Mouse (Mus musculus) neural tube, embryonic 13.5 days (tissue): Measurements from ENCODE around the gene Ccdc136. TPM values are rescaled to one million over a fixed set of nuclear protein-coding genes. Genes with fewer than 3 reads are reported as not detected.
"Not testable (repeated sequence)": the region's sequence is repeated elsewhere in the genome, so short reads cannot be mapped to it uniquely, and the experiment has no call there.

Source experiments
- ATAC-seq: fragments of 200-750 bp; cut with Nextera tagmentation; 2 replicates; pipeline ENCODE4 v1.8.0; 2017; ENCODE audit warnings: low read depth, mild to moderate bottlenecking, moderate TSS enrichment, moderate library complexity
- H3K27ac ChIP-seq: fragments of 300-500 bp; sonication (generic); replicated peaks from 2 replicates; pipeline ENCODE4 v1.5.1; 2015; ENCODE audit warnings: moderate library complexity, mild to moderate bottlenecking, inconsistent platforms
- H3K27me3 ChIP-seq: fragments of 300-500 bp; sonication (generic); 2 replicates; pipeline ENCODE4 v1.6.1; 2015; ENCODE audit warnings: mild to moderate bottlenecking, inconsistent platforms
- H3K36me3 ChIP-seq: fragments of 300-500 bp; sonication (generic); 2 replicates; pipeline ENCODE4 v1.6.1; 2015; ENCODE audit warnings: mild to moderate bottlenecking, inconsistent platforms
- H3K4me1 ChIP-seq: fragments of 300-500 bp; sonication (generic); replicated peaks from 2 replicates; pipeline ENCODE4 v1.6.1; 2015; ENCODE audit warnings: inconsistent platforms
- H3K4me2 ChIP-seq: fragments of 300-500 bp; sonication (generic); 2 replicates; pipeline ENCODE4 v1.6.1; 2015; ENCODE audit warnings: inconsistent platforms, mild to moderate bottlenecking, moderate library complexity
- H3K4me3 ChIP-seq: fragments of 300-500 bp; sonication (generic); 2 replicates; pipeline ENCODE4 v1.5.1; 2015; ENCODE audit warnings: mild to moderate bottlenecking, inconsistent platforms
- H3K9ac ChIP-seq: fragments of 300-500 bp; sonication (generic); 2 replicates; pipeline ENCODE4 v1.6.1; 2015; ENCODE audit warnings: moderate library complexity, mild to moderate bottlenecking, inconsistent platforms
- H3K9me3 ChIP-seq: fragments of 300-500 bp; sonication (generic); 2 replicates; pipeline ENCODE4 v1.6.1; 2016; ENCODE audit warnings: inconsistent platforms
- WGBS: fragments of 180-500 bp; shearing (Covaris S2); methylation state at CpG from one replicate; pipeline ENCODE4 v1.1.7; 2015; 5-methylcytosine and 5-hydroxymethylcytosine counted together
- polyA plus RNA-seq: library from polyadenylated mRNA; unstranded; fragments of >200 nt; fragmentation: Nextera tagmentation; extraction: Ambion mirVana; gene quantifications from 2 replicates; pipeline ENCODE4 v1.2.1, GENCODE M21; 2015

Ccdc136 gene
- polyA plus RNA-seq, 1 experiment from 2014 or later = 45.5 TPM

GRCm38 (mm10) chr6:29365277-29365676, 30.8 kb upstream of the Ccdc136 start:
- H3K9ac ChIP-seq = no peak overlapping the region
- peaks cover 39% of the 10 kb centered on the region for H3K36me3 ChIP-seq
- H3K27ac ChIP-seq = no peak overlapping the region
- H3K9me3 ChIP-seq = no peaks in the 10 kb centered on the region
- WGBS = 93% methylated on average over 1 of the region's 1 CpGs
- H3K4me1 ChIP-seq = peaks cover 10% of the 10 kb centered on the region; the same call in 1 of the 2 replicates
- H3K4me3 ChIP-seq = no peak overlapping the region
- no peak overlapping the region for H3K4me2 ChIP-seq
- no peaks in the 10 kb centered on the region for H3K27me3 ChIP-seq
- ATAC-seq = no peak

GRCm38 (mm10) chr6:29377386-29377785, 18.7 kb upstream of the Ccdc136 start:
- no peak for ATAC-seq
- peaks cover 73% of the 10 kb centered on the region for H3K36me3 ChIP-seq
- no peaks in the 10 kb centered on the region for H3K27me3 ChIP-seq
- no peak overlapping the region for H3K4me3 ChIP-seq
- H3K4me2 ChIP-seq = no peak overlapping the region
- WGBS = 96% methylated on average over 4 of the region's 4 CpGs
- H3K9ac ChIP-seq = no peak overlapping the region
- no peak overlapping the region for H3K27ac ChIP-seq
- no peaks in the 10 kb centered on the region for H3K4me1 ChIP-seq
- no peaks in the 10 kb centered on the region for H3K9me3 ChIP-seq

GRCm38 (mm10) chr6:29378678-29379077, 17.4 kb upstream of the Ccdc136 start:
- ATAC-seq = no peak
- Histone ChIP-seq H3K4me2 (no peak overlapping the region), H3K4me3 (no peak overlapping the region), H3K4me1 (no peaks in the 10 kb centered on the region), H3K36me3 (peaks cover 60% of the 10 kb centered on the region), H3K9ac (no peak overlapping the region), H3K27ac (no peak overlapping the region), H3K9me3 (no peaks in the 10 kb centered on the region), H3K27me3 (no peaks in the 10 kb centered on the region)
- 96% methylated on average over 10 of the region's 10 CpGs for WGBS

GRCm38 (mm10) chr6:29379954-29380353, 16.2 kb upstream of the Ccdc136 start:
- Histone ChIP-seq H3K9ac (no peak overlapping the region), H3K4me3 (no peak overlapping the region), H3K36me3 (peaks cover 47% of the 10 kb centered on the region), H3K27me3 (no peaks in the 10 kb centered on the region), H3K4me1 (no peaks in the 10 kb centered on the region), H3K4me2 (no peak overlapping the region), H3K27ac (no peak overlapping the region), H3K9me3 (no peaks in the 10 kb centered on the region)
- 94% methylated on average over 6 of the region's 6 CpGs for WGBS
- no peak for ATAC-seq

- Histone ChIP-seq H3K4me1 (no peaks in the 10 kb centered on the region), H3K9me3 (no peaks in the 10 kb centered on the region), H3K36me3 (peaks cover 24% of the 10 kb centered on the region), H3K4me3 (no peak overlapping the region), H3K4me2 (no peak overlapping the region), H3K27ac (no peak overlapping the region), H3K9ac (no peak overlapping the region), H3K27me3 (0 out of 2 replicates have a peak, but pooled peaks cover 2% of the 10 kb centered on the region)
- 49% methylated on average over 2 of the region's 2 CpGs for WGBS
- no peak for ATAC-seq
Observed at GRCm38 (mm10) chr6:29382442-29382841, 13.7 kb upstream of the Ccdc136 start.

- Histone ChIP-seq H3K4me2 (peak within 1 kb of the TSS; percentile 30), H3K36me3 (no peaks in the 10 kb centered on the region), H3K27me3 (peaks cover 13% of the 10 kb centered on the region), H3K9ac (no peak within 1 kb of the TSS), H3K4me1 (peaks cover 5% of the 10 kb centered on the region; the same call in 1 of the 2 replicates), H3K4me3 (peak within 1 kb of the TSS; percentile 15), H3K27ac (no peak within 1 kb of the TSS), H3K9me3 (no peaks in the 10 kb centered on the region)
- peak; percentile 40; the same call in 1 of the 2 replicates for ATAC-seq
- 3% methylated on average over 12 of the region's 12 CpGs for WGBS
Observed at GRCm38 (mm10) chr6:29388052-29388518, 8.0 kb upstream of the Ccdc136 start, which contains the start of gene Opn1sw. Gene Opn1sw (minus strand): TSS chr6:29388468.

- H3K9me3 ChIP-seq = no peaks in the 10 kb centered on the region
- H3K4me2 ChIP-seq = peak overlapping the region; percentile 30
- H3K4me1 ChIP-seq = peaks cover 5% of the 10 kb centered on the region; the same call in 1 of the 2 replicates
- H3K9ac ChIP-seq = no peak overlapping the region
- peak; percentile 81; the same call in 1 of the 2 replicates for ATAC-seq
- H3K27ac ChIP-seq = no peak overlapping the region
- H3K4me3 ChIP-seq = peak overlapping the region; percentile 15
- H3K27me3 ChIP-seq = peaks cover 17% of the 10 kb centered on the region
- WGBS = 14% methylated on average over 11 of the region's 11 CpGs
- H3K36me3 ChIP-seq = no peaks in the 10 kb centered on the region
Observed at GRCm38 (mm10) chr6:29388606-29389080, 7.5 kb upstream of the Ccdc136 start.

- Histone ChIP-seq H3K36me3 (no peaks in the 10 kb centered on the region), H3K4me2 (no peak overlapping the region)
- ATAC-seq = no peak
Observed at GRCm38 (mm10) chr6:29389425-29389824, 6.7 kb upstream of the Ccdc136 start.

GRCm38 (mm10) chr6:29390500-29390899, 5.6 kb upstream of the Ccdc136 start:
- ATAC-seq, H3K4me2 ChIP-seq, H3K9me3 ChIP-seq, H3K4me3 ChIP-seq, H3K36me3 ChIP-seq, H3K27ac ChIP-seq, H3K9ac ChIP-seq, H3K4me1 ChIP-seq: not testable (repeated sequence)
- peaks cover 35% of the 10 kb centered on the region for H3K27me3 ChIP-seq
- 96% methylated on average over 1 of the region's 1 CpGs for WGBS

More at GRCm38 (mm10) chr6:29389425-29389824, 6.7 kb upstream of the Ccdc136 start:
- WGBS = 57% methylated on average over 9 of the region's 9 CpGs
- H3K9me3 ChIP-seq = no peaks in the 10 kb centered on the region
- peaks cover 25% of the 10 kb centered on the region for H3K27me3 ChIP-seq
- no peak overlapping the region for H3K4me3 ChIP-seq
- no peak overlapping the region for H3K9ac ChIP-seq
- H3K27ac ChIP-seq = no peak overlapping the region
- H3K4me1 ChIP-seq = peaks cover 5% of the 10 kb centered on the region; the same call in 1 of the 2 replicates

GRCm38 (mm10) chr6:29391241-29391640, 4.9 kb upstream of the Ccdc136 start:
- H3K36me3 ChIP-seq, ATAC-seq, H3K9me3 ChIP-seq, H3K27ac ChIP-seq, H3K4me3 ChIP-seq, H3K9ac ChIP-seq, H3K4me2 ChIP-seq: not testable (repeated sequence)
- WGBS = 84% methylated on average over 8 of the region's 8 CpGs
- H3K4me1 ChIP-seq = peaks cover 13% of the 10 kb centered on the region
- peaks cover 35% of the 10 kb centered on the region for H3K27me3 ChIP-seq

GRCm38 (mm10) chr6:29391802-29392201, 4.3 kb upstream of the Ccdc136 start:
- H3K27me3 ChIP-seq = peaks cover 35% of the 10 kb centered on the region
- no peaks in the 10 kb centered on the region for H3K9me3 ChIP-seq
- ATAC-seq = no peak
- H3K4me1 ChIP-seq = peaks cover 14% of the 10 kb centered on the region
- no peak overlapping the region for H3K4me3 ChIP-seq
- no peak overlapping the region for H3K27ac ChIP-seq
- H3K9ac ChIP-seq = no peak overlapping the region
- no peaks in the 10 kb centered on the region for H3K36me3 ChIP-seq
- H3K4me2 ChIP-seq = no peak overlapping the region
- 71% methylated on average over 4 of the region's 4 CpGs for WGBS

GRCm38 (mm10) chr6:29394286-29394685, 1.8 kb upstream of the Ccdc136 start:
- no peaks in the 10 kb centered on the region for H3K9me3 ChIP-seq
- 87% methylated on average over 1 of the region's 1 CpGs for WGBS
- no peak overlapping the region for H3K27ac ChIP-seq
- no peak overlapping the region for H3K4me2 ChIP-seq
- peaks cover 23% of the 10 kb centered on the region for H3K4me1 ChIP-seq
- H3K9ac ChIP-seq = no peak overlapping the region
- H3K4me3 ChIP-seq = no peak overlapping the region
- H3K36me3 ChIP-seq = peaks cover under 1% of the 10 kb centered on the region; the same call in 1 of the 2 replicates
- H3K27me3 ChIP-seq = peaks cover 28% of the 10 kb centered on the region
- ATAC-seq = no peak
